Mouse (Mus musculus): Measurements from ENCODE around the gene Stk40. TPM values are rescaled to one million over a fixed set of nuclear protein-coding genes. Genes with fewer than 3 reads are reported as not detected.

The Stk40 gene
- polyA plus RNA-seq, 1 experiment from 2014 or later = 28.1 TPM

Other genes starting within 250 kb of the Stk40 start
- 0.42 and 1.0 TPM in 2 replicates for gene Csf3r, start 79.4 kb upstream of the Stk40 start, polyA plus RNA-seq (2015; fragmentation: Nextera tagmentation; extraction: Ambion mirVana)
- 142 and 145 TPM in 2 replicates for gene Mrps15, start 57.0 kb upstream of the Stk40 start, polyA plus RNA-seq (2015; fragmentation: Nextera tagmentation; extraction: Ambion mirVana)
- 37.4 and 38.3 TPM in 2 replicates for gene Oscp1, start 45.4 kb upstream of the Stk40 start, polyA plus RNA-seq (2015; fragmentation: Nextera tagmentation; extraction: Ambion mirVana)
- 48.5 and 51.6 TPM in 2 replicates for gene Lsm10, start 7.3 kb upstream of the Stk40 start, polyA plus RNA-seq (2015; fragmentation: Nextera tagmentation; extraction: Ambion mirVana)
- gene Eva1b, start 43.8 kb downstream of the Stk40 start, polyA plus RNA-seq (2015; fragmentation: Nextera tagmentation; extraction: Ambion mirVana) = 13.3 and 19.1 TPM in 2 replicates
- gene Sh3d21, start 59.5 kb downstream of the Stk40 start, polyA plus RNA-seq (2015; fragmentation: Nextera tagmentation; extraction: Ambion mirVana) = 1.4 and 2.6 TPM in 2 replicates
- gene Thrap3, start 98.8 kb downstream of the Stk40 start, polyA plus RNA-seq (2015; fragmentation: Nextera tagmentation; extraction: Ambion mirVana) = 127 and 133 TPM in 2 replicates
- gene Map7d1, start 152.4 kb downstream of the Stk40 start, polyA plus RNA-seq (2015; fragmentation: Nextera tagmentation; extraction: Ambion mirVana) = 65.4 and 79.7 TPM in 2 replicates
- 175 and 188 TPM in 2 replicates for gene Trappc3, start 158.4 kb downstream of the Stk40 start, polyA plus RNA-seq (2015; fragmentation: Nextera tagmentation; extraction: Ambion mirVana)
- 7.4 and 9.8 TPM in 2 replicates for gene Col8a2, start 182.8 kb downstream of the Stk40 start, polyA plus RNA-seq (2015; fragmentation: Nextera tagmentation; extraction: Ambion mirVana)
- gene Adprhl2, start 217.7 kb downstream of the Stk40 start, polyA plus RNA-seq (2015; fragmentation: Nextera tagmentation; extraction: Ambion mirVana) = 75.5 and 79.8 TPM in 2 replicates
- gene Tekt2, start 221.7 kb downstream of the Stk40 start, polyA plus RNA-seq (2015; fragmentation: Nextera tagmentation; extraction: Ambion mirVana) = 8.3 and 9.2 TPM in 2 replicates

Data from neural tube, embryonic 15.5 days (tissue).